Mouse (Mus musculus): Measurements from ENCODE around the gene Olfr1095. TPM values are rescaled to one million over a fixed set of nuclear protein-coding genes. Genes with fewer than 3 reads are reported as not detected.

Gene Olfr1095
- polyA plus RNA-seq (2015; fragmentation: Nextera tagmentation; extraction: Ambion mirVana), result not detected in 2 replicates

GRCm38 (mm10) chr2:86851596-86851995, at the start of gene Olfr1095:
TSS of gene Olfr1095 (minus strand) at chr2:86851696.
- Histone ChIP-seq H3K4me1 (no peaks in the 10 kb centered on the region), H3K4me3 (no peak within 1 kb of the TSS), H3K36me3 (ENCODE audit: poor library complexity, severe bottlenecking) (no peaks in the 10 kb centered on the region), H3K27me3 (no peaks in the 10 kb centered on the region), H3K9ac (no peak within 1 kb of the TSS), H3K9me3 (replicated peaks) (no peaks in the 10 kb centered on the region), H3K4me2 (no peak within 1 kb of the TSS), H3K27ac (no peak within 1 kb of the TSS)
- ATAC-seq, result no peak
- 90% methylated on average over 3 of the region's 3 CpGs for WGBS

DNA sequence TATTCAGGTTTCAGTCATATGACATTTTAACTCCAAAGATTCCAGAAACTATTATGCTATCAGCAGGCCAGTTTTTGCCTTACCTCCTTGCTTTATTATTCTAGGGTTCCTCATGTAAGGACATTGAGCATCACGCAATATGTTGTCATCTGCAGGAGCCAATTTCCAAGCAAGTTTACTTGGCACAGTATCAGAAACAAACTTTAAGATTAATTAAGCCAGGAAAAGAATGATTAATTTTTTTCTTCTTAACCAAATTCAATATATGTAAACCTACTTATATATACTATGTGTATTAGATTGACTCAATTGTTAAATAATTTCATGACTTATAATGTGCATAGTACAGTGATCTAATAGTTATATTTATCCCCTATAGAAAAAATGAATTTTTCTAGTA, 40.6 kb upstream of the Olfr1095 start, which contains the start of gene Olfr1097:
Olfr1097 (minus strand) TSS at position 101 of the 400 bp plus-strand sequence.
- ATAC-seq, result no peak
- WGBS, result 93% methylated on average over 1 of the region's 1 CpGs
- H3K27ac ChIP-seq, result no peak within 1 kb of the TSS

DNA sequence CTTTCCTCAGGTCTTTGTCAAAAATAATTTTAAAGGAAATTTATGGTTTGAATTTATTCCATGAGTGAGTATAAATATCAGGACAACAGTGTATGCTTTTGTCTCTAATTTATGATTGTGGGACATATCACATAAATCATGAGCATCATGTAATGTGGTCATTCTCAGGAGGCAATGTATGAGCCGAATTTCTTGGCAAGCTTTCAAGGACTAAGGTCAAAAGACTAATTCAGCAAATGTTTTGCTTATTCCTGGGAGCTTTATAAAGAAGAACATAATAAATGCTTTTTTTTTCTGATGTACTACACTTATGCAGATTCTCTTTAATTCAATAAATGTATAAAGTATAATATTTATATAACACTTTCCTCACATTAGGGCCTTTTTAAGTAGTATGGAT, 23.2 kb upstream of the Olfr1095 start, which contains the start of gene Gm13723:
Gm13723 (minus strand) TSS at position 101 of the 400 bp plus-strand sequence.
- no peak within 1 kb of the TSS for H3K9ac ChIP-seq
- no peak within 1 kb of the TSS for H3K4me2 ChIP-seq
- no peaks in the 10 kb centered on the region for H3K27me3 ChIP-seq
- H3K36me3 ChIP-seq (ENCODE audit: poor library complexity, severe bottlenecking), result no peaks in the 10 kb centered on the region
- H3K27ac ChIP-seq, result no peak within 1 kb of the TSS
- WGBS, result 78% methylated on average over 1 of the region's 1 CpGs
- H3K4me1 ChIP-seq, result no peaks in the 10 kb centered on the region
- no peaks in the 10 kb centered on the region for H3K9me3 ChIP-seq (replicated peaks)
- no peak for ATAC-seq
- H3K4me3 ChIP-seq, result no peak within 1 kb of the TSS

More for the DNA sequence above, 40.6 kb upstream of the Olfr1095 start, which contains the start of gene Olfr1097:
- H3K9ac ChIP-seq, result no peak within 1 kb of the TSS
- no peak within 1 kb of the TSS for H3K4me3 ChIP-seq
- H3K9me3 ChIP-seq (replicated peaks), result no peaks in the 10 kb centered on the region
- no peaks in the 10 kb centered on the region for H3K27me3 ChIP-seq
- H3K36me3 ChIP-seq (ENCODE audit: poor library complexity, severe bottlenecking), result no peaks in the 10 kb centered on the region
- H3K4me1 ChIP-seq, result no peaks in the 10 kb centered on the region
- no peak within 1 kb of the TSS for H3K4me2 ChIP-seq

DNA sequence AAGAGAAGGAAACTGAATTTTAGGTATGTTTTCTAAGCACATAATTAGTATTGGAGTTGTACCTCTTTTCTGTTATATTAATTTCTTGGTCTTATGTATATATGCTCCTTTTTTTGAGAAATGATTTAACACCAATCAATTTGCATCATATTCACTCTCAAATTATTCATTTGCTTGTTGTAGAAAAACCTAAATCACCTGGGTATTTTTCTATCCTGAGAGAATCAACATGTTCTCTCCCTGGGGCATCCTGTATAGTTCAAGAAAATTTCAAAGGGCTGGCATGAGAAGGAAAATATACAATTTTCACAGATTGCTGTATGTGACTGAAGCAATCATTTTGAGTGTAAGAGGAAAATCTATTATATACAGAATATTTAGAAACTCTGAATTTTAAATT, 27.1 kb downstream of the Olfr1095 start, which contains the start of gene Olfr1094:
Olfr1094 (plus strand) TSS at position 301 of the 400 bp plus-strand sequence.
- Histone ChIP-seq H3K4me1 (no peaks in the 10 kb centered on the region), H3K4me2 (no peak within 1 kb of the TSS), H3K27ac (no peak within 1 kb of the TSS), H3K4me3 (no peak within 1 kb of the TSS), H3K36me3 (ENCODE audit: poor library complexity, severe bottlenecking) (no peaks in the 10 kb centered on the region), H3K9me3 (replicated peaks) (no peaks in the 10 kb centered on the region), H3K9ac (no peak within 1 kb of the TSS), H3K27me3 (no peaks in the 10 kb centered on the region)
- no peak for ATAC-seq

- no peak for ATAC-seq
- H3K4me2 ChIP-seq, result no peak within 1 kb of the TSS
- H3K27me3 ChIP-seq, result no peaks in the 10 kb centered on the region
- H3K27ac ChIP-seq, result no peak within 1 kb of the TSS
- no peaks in the 10 kb centered on the region for H3K9me3 ChIP-seq (replicated peaks)
- H3K4me1 ChIP-seq, result no peaks in the 10 kb centered on the region
- H3K9ac ChIP-seq, result no peak within 1 kb of the TSS
- no peak within 1 kb of the TSS for H3K4me3 ChIP-seq
- no peaks in the 10 kb centered on the region for H3K36me3 ChIP-seq (ENCODE audit: poor library complexity, severe bottlenecking)
Measured at GRCm38 (mm10) chr2:86809918-86810317, 41.6 kb downstream of the Olfr1095 start, which contains the start of gene Olfr141. TSS of gene Olfr141 (minus strand) at chr2:86810018.

Other genes with a start within 250 kb of the Olfr1095 start
- gene Olfr1084, start 212.0 kb downstream of the Olfr1095 start, polyA plus RNA-seq (2015; fragmentation: Nextera tagmentation; extraction: Ambion mirVana), result not detected in 2 replicates
- not detected in 2 replicates for gene Olfr1085, start 189.7 kb downstream of the Olfr1095 start, polyA plus RNA-seq (2015; fragmentation: Nextera tagmentation; extraction: Ambion mirVana)
- not detected in 2 replicates for gene Olfr1086, start 171.6 kb downstream of the Olfr1095 start, polyA plus RNA-seq (2015; fragmentation: Nextera tagmentation; extraction: Ambion mirVana)
- gene Olfr1087, start 153.3 kb downstream of the Olfr1095 start, polyA plus RNA-seq (2015; fragmentation: Nextera tagmentation; extraction: Ambion mirVana), result not detected in 2 replicates
- not detected in 2 replicates for gene Olfr1089, start 118.0 kb downstream of the Olfr1095 start, polyA plus RNA-seq (2015; fragmentation: Nextera tagmentation; extraction: Ambion mirVana)
- not detected in 2 replicates for gene Olfr1090, start 92.7 kb downstream of the Olfr1095 start, polyA plus RNA-seq (2015; fragmentation: Nextera tagmentation; extraction: Ambion mirVana)
- not detected in 2 replicates for gene Olfr1093, start 69.2 kb downstream of the Olfr1095 start, polyA plus RNA-seq (2015; fragmentation: Nextera tagmentation; extraction: Ambion mirVana)
- gene Olfr141, start 41.7 kb downstream of the Olfr1095 start, polyA plus RNA-seq (2015; fragmentation: Nextera tagmentation; extraction: Ambion mirVana), result not detected in 2 replicates
- not detected in 2 replicates for gene Olfr1094, start 27.0 kb downstream of the Olfr1095 start, polyA plus RNA-seq (2015; fragmentation: Nextera tagmentation; extraction: Ambion mirVana)
- not detected in 2 replicates for gene Gm13723, start 23.1 kb upstream of the Olfr1095 start, polyA plus RNA-seq (2015; fragmentation: Nextera tagmentation; extraction: Ambion mirVana)
- not detected in 2 replicates for gene Olfr1097, start 40.5 kb upstream of the Olfr1095 start, polyA plus RNA-seq (2015; fragmentation: Nextera tagmentation; extraction: Ambion mirVana)
- not detected in 2 replicates for gene Olfr1098, start 72.8 kb upstream of the Olfr1095 start, polyA plus RNA-seq (2015; fragmentation: Nextera tagmentation; extraction: Ambion mirVana)
- not detected in 2 replicates for gene Olfr1099, start 109.0 kb upstream of the Olfr1095 start, polyA plus RNA-seq (2015; fragmentation: Nextera tagmentation; extraction: Ambion mirVana)
- not detected in 2 replicates for gene Olfr1100, start 128.3 kb upstream of the Olfr1095 start, polyA plus RNA-seq (2015; fragmentation: Nextera tagmentation; extraction: Ambion mirVana)
- not detected in 2 replicates for gene Olfr1101, start 139.5 kb upstream of the Olfr1095 start, polyA plus RNA-seq (2015; fragmentation: Nextera tagmentation; extraction: Ambion mirVana)
- not detected in 2 replicates for gene Olfr1102, start 146.7 kb upstream of the Olfr1095 start, polyA plus RNA-seq (2015; fragmentation: Nextera tagmentation; extraction: Ambion mirVana)
- gene Olfr1104, start 175.4 kb upstream of the Olfr1095 start, polyA plus RNA-seq (2015; fragmentation: Nextera tagmentation; extraction: Ambion mirVana), result not detected in 2 replicates
- not detected in 2 replicates for gene Olfr1105, start 184.8 kb upstream of the Olfr1095 start, polyA plus RNA-seq (2015; fragmentation: Nextera tagmentation; extraction: Ambion mirVana)
- gene Olfr1106, start 200.6 kb upstream of the Olfr1095 start, polyA plus RNA-seq (2015; fragmentation: Nextera tagmentation; extraction: Ambion mirVana), result not detected in 2 replicates
- gene Olfr1107, start 224.1 kb upstream of the Olfr1095 start, polyA plus RNA-seq (2015; fragmentation: Nextera tagmentation; extraction: Ambion mirVana), result not detected in 2 replicates
- gene Olfr1109, start 244.3 kb upstream of the Olfr1095 start, polyA plus RNA-seq (2015; fragmentation: Nextera tagmentation; extraction: Ambion mirVana), result not detected in 2 replicates

Data from forebrain, embryonic 13.5 days (tissue).